Mouse (Mus musculus) spleen, adult 2 months (tissue): ENCODE measurements around the gene Gsdme. TPM values are rescaled to one million over a fixed set of nuclear protein-coding genes. Genes with fewer than 3 reads are reported as not detected.

ENCODE experiments used
- DNase-seq, 2 experiments: peaks; one replicate each; pipeline versions ENCODE4 v3.0.0 to v3.0.0-alpha.2; 2012 to 2021; ENCODE audit warnings: low spot score in 2 of 2, low read depth in 1 of 2
- H3K27ac ChIP-seq: fragments of 200-500 bp; 2 replicates; pipeline ENCODE4 v1.5.1; 2012; ENCODE audit warnings: low read length, inconsistent platforms; ENCODE audit not compliant: insufficient read depth
- H3K27me3 ChIP-seq: fragments of 200-500 bp; 2 replicates; pipeline ENCODE4 v1.6.1; 2012; ENCODE audit warnings: mild to moderate bottlenecking, moderate library complexity, low read length, inconsistent platforms; ENCODE audit not compliant: control insufficient read depth, insufficient read depth
- H3K36me3 ChIP-seq: fragments of 200-500 bp; 2 replicates; pipeline ENCODE4 v1.6.1; 2012; ENCODE audit warnings: mild to moderate bottlenecking, low read length, inconsistent platforms; ENCODE audit not compliant: control insufficient read depth, insufficient read depth
- H3K4me1 ChIP-seq: fragments of 200-500 bp; 2 replicates; pipeline ENCODE4 v1.6.1; 2011; ENCODE audit warnings: inconsistent platforms; ENCODE audit not compliant: control insufficient read depth, insufficient read depth, insufficient read length
- H3K4me3 ChIP-seq: fragments of 200-500 bp; 2 replicates; pipeline ENCODE4 v1.5.1; 2011; ENCODE audit warnings: mild to moderate bottlenecking, inconsistent platforms; ENCODE audit not compliant: insufficient read depth, insufficient read length; ENCODE audit errors: extremely low read depth
- CTCF ChIP-seq: fragments of 200-500 bp; IDR thresholded peaks from 2 replicates; pipeline ENCODE4 v1.5.1; 2011; ENCODE audit warnings: mild to moderate bottlenecking, inconsistent platforms; ENCODE audit not compliant: insufficient read depth, insufficient read length, insufficient replicate concordance; ENCODE audit errors: extremely low read depth
- POLR2A ChIP-seq: fragments of 200-500 bp; IDR thresholded peaks from 2 replicates; pipeline ENCODE4 v1.6.1; 2011; ENCODE audit warnings: low read depth, low read length, inconsistent platforms
- WGBS: fragments of 180-500 bp; shearing (Covaris S2); methylation state at CpG from one replicate; pipeline ENCODE4 v1.1.7; 2018; 5-methylcytosine and 5-hydroxymethylcytosine counted together
- polyA plus RNA-seq: library from polyadenylated mRNA; depleted of rRNA; stranded (reverse); fragments of >200 nt; gene quantifications from 2 replicates; pipeline ENCODE4 v1.2.3, GENCODE M21; 2012

Gsdme gene
- polyA plus RNA-seq, 1 experiment = 0.84 TPM

DNA sequence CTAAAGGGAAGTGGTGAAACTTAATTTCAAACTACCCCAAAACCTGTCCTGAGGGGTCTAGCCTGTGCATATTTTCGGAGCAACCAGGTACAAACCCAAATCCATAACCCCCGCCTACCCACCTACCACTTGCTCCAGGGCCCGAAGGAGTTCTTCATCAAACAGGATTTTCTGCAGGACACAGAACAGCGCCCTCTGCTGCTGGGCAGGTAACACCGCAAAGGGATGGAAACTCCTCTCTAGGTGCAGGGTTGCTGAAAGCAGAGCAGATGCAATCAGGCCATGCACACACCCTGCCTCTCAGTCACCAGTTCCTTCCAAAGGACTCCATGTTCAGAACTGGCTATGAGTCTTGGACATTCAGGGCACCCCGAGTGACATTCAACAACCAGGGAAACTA, 42.8 kb downstream of the Gsdme start:
- Histone ChIP-seq H3K36me3 (no peaks in the 10 kb centered on the region), H3K27ac (no peak overlapping the region), H3K4me1 (no peaks in the 10 kb centered on the region), H3K27me3 (no peaks in the 10 kb centered on the region), H3K4me3 (no peak overlapping the region)
- 59% methylated on average over 6 of the region's 6 CpGs for WGBS
- DNase-seq = peak in 1 of 2 experiments; percentile 34
- TF ChIP-seq POLR2A (no peak), CTCF (peak; percentile 77; the same call in 1 of the 2 replicates)

DNA sequence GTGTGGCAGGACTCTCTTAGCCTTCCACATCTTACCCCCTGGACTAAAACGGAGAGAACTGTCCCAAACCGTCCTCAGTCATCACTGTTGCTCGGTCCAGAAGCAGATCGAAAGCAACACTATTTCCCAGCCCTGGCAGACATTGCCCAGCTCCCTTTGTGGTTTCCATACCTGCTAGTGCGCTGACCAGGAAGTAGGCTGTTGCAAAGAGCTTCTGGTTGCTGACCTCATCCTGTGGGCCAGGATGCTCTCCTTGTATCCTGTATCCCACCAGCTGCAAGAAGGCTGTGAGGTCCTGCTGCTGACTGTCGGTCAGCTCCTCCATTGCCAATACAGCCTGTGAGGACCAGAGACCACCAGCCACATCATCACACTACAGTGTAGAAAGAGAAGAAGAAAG, 44.6 kb downstream of the Gsdme start:
- WGBS = 82% methylated on average over 6 of the region's 6 CpGs
- no peaks in the 10 kb centered on the region for H3K27me3 ChIP-seq
- TF ChIP-seq POLR2A = no peak
- no peak for TF ChIP-seq CTCF
- H3K4me1 ChIP-seq = no peaks in the 10 kb centered on the region
- H3K4me3 ChIP-seq = no peak overlapping the region
- H3K36me3 ChIP-seq = no peaks in the 10 kb centered on the region
- H3K27ac ChIP-seq = no peak overlapping the region
- no peak for DNase-seq

DNA sequence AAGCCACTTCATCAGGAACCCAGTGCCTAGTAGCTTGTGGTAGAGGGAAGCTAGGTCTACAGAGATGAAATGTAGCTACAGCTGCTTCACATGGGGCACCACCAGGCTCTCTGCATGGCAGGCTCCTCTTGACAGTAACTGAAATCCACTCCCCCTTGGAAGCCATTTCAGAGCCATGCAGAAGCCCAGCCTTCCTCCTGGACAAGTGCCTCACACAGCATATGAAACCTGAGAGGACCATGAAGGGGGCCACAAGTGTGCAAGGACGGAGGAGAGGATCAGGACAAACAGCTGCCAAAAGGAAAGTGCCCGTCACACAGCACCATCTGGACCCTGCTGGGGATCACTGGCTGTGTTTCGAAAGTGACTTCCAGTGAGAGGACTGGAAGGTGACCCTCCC, 45.0 kb downstream of the Gsdme start:
- WGBS = 81% methylated on average over 3 of the region's 3 CpGs
- TF ChIP-seq CTCF (no peak), POLR2A (no peak)
- DNase-seq = no peak
- no peak overlapping the region for H3K4me3 ChIP-seq
- no peaks in the 10 kb centered on the region for H3K4me1 ChIP-seq
- no peaks in the 10 kb centered on the region for H3K27me3 ChIP-seq
- H3K27ac ChIP-seq = no peak overlapping the region
- no peaks in the 10 kb centered on the region for H3K36me3 ChIP-seq

DNA sequence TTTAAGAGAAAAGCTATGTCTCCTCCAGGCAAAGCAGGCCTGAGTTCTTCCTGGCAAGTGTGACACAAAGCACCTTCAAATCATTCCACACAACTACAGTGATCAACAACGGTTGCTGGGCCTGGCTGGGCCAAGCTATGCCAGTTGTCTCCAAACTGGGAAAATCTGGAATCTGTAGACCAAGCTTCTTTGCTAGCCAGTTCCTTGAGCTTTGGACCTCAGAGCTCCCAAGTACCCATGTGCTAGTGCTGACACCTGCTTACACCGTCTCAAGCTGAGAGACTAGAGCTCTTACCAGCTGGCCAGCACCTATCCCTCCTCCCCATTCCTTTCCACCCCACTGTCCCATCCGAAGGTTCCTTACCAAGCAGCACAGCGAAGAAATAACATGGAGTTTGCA, 47.7 kb downstream of the Gsdme start:
- WGBS = 90% methylated on average over 4 of the region's 4 CpGs
- Histone ChIP-seq H3K4me3 (no peak overlapping the region), H3K4me1 (no peaks in the 10 kb centered on the region), H3K27ac (no peak overlapping the region), H3K36me3 (no peaks in the 10 kb centered on the region), H3K27me3 (no peaks in the 10 kb centered on the region)
- TF ChIP-seq CTCF (no peak), POLR2A (no peak)
- DNase-seq = no peak

DNA sequence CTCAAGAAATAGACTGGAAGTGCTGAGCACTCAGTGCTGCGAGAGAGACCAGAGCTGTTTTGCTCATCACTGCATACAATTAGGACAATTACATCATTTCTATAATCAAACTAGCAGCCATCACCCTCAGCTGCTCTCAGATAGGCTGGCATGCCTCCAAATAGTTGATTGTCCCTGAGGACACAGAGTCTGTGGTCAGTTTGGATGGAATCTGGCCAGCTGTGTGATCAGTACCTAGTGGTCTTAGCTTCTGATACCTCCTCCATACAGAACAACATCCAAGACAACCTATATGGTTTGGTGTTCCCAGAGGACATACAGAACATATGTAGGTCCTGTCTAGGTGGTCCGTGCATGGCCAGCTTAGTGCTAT, 48.3 kb downstream of the Gsdme start:
- no peaks in the 10 kb centered on the region for H3K36me3 ChIP-seq
- TF ChIP-seq POLR2A (no peak), CTCF (no peak)
- no peak overlapping the region for H3K4me3 ChIP-seq
- no peak for DNase-seq
- 92% methylated on average over 2 of the region's 2 CpGs for WGBS
- no peaks in the 10 kb centered on the region for H3K4me1 ChIP-seq
- H3K27ac ChIP-seq = no peak overlapping the region
- no peaks in the 10 kb centered on the region for H3K27me3 ChIP-seq

DNA sequence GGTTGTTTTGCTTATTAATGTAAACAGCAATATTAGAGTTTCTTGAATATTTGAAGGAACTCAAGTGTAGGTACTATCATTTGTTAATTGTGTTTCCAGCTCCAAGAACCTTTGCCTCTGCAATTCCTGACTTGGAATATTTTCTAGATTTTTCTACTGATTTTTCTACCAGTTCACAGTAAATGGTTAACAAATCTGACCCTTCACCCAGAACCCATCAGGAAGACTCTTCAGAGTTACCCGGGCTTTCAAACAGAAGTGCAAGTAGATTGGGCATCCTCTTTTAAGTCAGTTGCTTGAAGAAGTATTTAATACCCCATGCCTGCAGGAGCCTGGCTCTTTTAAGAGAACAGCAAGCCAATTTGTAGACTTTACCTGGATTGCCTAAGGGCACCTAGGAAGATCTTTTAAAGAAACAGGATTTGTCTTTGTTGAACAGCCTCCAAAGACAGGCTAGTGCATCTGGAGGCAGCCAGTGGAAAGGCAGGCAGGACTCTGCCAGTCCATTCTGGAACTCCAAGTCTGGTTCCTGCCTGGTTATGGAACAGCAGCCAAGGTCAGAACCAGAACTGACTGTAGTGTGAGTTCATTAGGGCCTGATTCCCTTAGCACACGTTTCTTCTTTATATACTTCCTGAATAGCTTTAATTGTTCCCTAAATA, 48.8 kb downstream of the Gsdme start:
- no peaks in the 10 kb centered on the region for H3K36me3 ChIP-seq
- no peaks in the 10 kb centered on the region for H3K27me3 ChIP-seq
- H3K4me1 ChIP-seq = no peaks in the 10 kb centered on the region
- no peak for DNase-seq
- 67% methylated on average over 2 of the region's 2 CpGs for WGBS
- no peak for TF ChIP-seq CTCF
- no peak for TF ChIP-seq POLR2A
- no peak overlapping the region for H3K4me3 ChIP-seq
- H3K27ac ChIP-seq = no peak overlapping the region

DNA sequence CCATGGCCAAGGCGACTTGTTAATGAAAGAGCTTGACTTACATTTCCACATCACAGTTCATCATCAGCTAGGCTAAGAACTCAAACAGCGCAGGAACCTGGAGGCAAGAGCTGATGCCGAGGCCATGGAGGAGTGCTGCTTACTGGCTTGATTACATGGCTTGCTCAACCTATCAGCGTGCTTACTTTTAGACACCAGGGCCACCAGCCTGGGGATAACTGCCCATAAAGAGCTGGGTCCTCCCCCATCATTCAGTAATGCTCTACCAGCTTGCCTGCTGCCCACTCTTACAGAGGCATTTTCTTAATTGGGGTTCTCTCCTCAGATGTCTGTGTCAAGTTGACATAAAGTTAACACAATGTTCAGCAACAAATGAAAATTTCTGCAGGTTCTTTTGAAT, 58.6 kb downstream of the Gsdme start:
- TF ChIP-seq POLR2A = no peak
- no peak for TF ChIP-seq CTCF
- 95% methylated on average over 4 of the region's 4 CpGs for WGBS
- DNase-seq = no peak

More for the DNA sequence above, 58.6 kb downstream of the Gsdme start:
- H3K27ac ChIP-seq = no peak overlapping the region
- H3K36me3 ChIP-seq = no peaks in the 10 kb centered on the region
- H3K4me1 ChIP-seq = no peaks in the 10 kb centered on the region
- H3K27me3 ChIP-seq = no peaks in the 10 kb centered on the region
- no peak overlapping the region for H3K4me3 ChIP-seq
